Mouse (Mus musculus): ENCODE data around the gene Muc4. TPM values are rescaled to one million over a fixed set of nuclear protein-coding genes. Genes with fewer than 3 reads are reported as not detected.

Gene Muc4
- total and polyA plus RNA-seq, 3 experiments = not detected

DNA sequence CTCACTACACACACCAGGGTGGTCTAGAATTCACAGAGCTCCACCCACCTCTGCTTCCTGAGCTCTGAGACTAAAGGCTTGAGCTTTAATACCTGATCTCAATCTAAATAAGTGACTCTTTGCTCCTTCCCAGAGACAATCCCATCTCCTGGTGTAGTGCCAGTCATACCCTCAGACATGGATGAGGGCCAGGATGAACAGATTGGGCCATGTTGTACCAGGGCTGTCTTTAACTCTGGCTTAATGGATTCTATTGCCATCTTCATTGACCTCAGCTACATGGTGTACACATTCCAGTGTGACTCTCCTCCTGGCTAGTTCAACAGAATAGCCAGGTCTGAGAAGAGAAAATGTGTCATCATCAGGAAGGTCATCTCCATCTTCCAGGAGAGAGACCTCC is 9.2 kb upstream of the Muc4 start:
- H3K27me3 ChIP-seq (ENCODE audit: control insufficient read depth in 1 of 2, insufficient read depth in 2 of 2, low read length in 2 of 2) = peaks cover 2% of the 10 kb centered on the region in 2 experiments; a peak in 3 of 4 replicates
- no peaks in the 10 kb centered on the region for H3K4me1 ChIP-seq (ENCODE audit: control insufficient read depth in 1 of 2, insufficient read depth in 2 of 2, low read length in 2 of 2)
- H3K27ac ChIP-seq (ENCODE audit: control insufficient read depth, low read depth, low read length) = no peak overlapping the region
- H3K9ac ChIP-seq (ENCODE audit: control insufficient read depth, low read depth, low read length, poor library complexity, severe bottlenecking) = no peak overlapping the region
- H3K4me3 ChIP-seq (ENCODE audit: control insufficient read depth in 1 of 2, insufficient read depth in 1 of 2, low read depth in 2 of 2, low read length in 2 of 2) = no peak overlapping the region
- no peaks in the 10 kb centered on the region for H3K79me2 ChIP-seq (ENCODE audit: control insufficient read depth, insufficient read depth, low read length, poor library complexity)
- H3K36me3 ChIP-seq (ENCODE audit: control insufficient read depth in 1 of 2, insufficient read depth in 2 of 2, low read length in 2 of 2) = no peaks in the 10 kb centered on the region
- DNase-seq (ENCODE audit: low read depth, low spot score) = no peak
- no peaks in the 10 kb centered on the region for H3K9me3 ChIP-seq (replicated peaks; ENCODE audit: insufficient read depth, low read length)
- TF ChIP-seq CTCF (IDR thresholded peaks at IDR 0.05 in 2 of 3, conservative IDR thresholded peaks at IDR 0.05 in 1 of 3; ENCODE audit: control insufficient read depth in 1 of 3, insufficient read depth in 1 of 3, low read depth in 2 of 3, low read length in 3 of 3, poor library complexity in 1 of 3, severe bottlenecking in 1 of 3) = no peak
- no peak for TF ChIP-seq ZNF384 (IDR thresholded peaks at IDR 0.05; ENCODE audit: low read depth, low read length)
- no peak for TF ChIP-seq BHLHE40 (IDR thresholded peaks at IDR 0.05; ENCODE audit: borderline replicate concordance, low read depth, low read length)
- TF ChIP-seq MAX (IDR thresholded peaks at IDR 0.05; ENCODE audit: low read length) = no peak
- no peak for TF ChIP-seq USF2 (IDR thresholded peaks at IDR 0.05; ENCODE audit: borderline replicate concordance in 1 of 2, insufficient read depth in 1 of 2, low read depth in 1 of 2, low read length in 2 of 2)
- TF ChIP-seq ELF1 (IDR thresholded peaks at IDR 0.05; ENCODE audit: low read depth, low read length) = no peak
- no peak for TF ChIP-seq MYC (IDR thresholded peaks at IDR 0.05; ENCODE audit: low read depth, low read length)
- TF ChIP-seq MXI1 (IDR thresholded peaks at IDR 0.05; ENCODE audit: low read depth, low read length) = no peak
- TF ChIP-seq MYB (IDR thresholded peaks at IDR 0.05; ENCODE audit: low read depth, low read length) = no peak
- TF ChIP-seq ZKSCAN1 (IDR thresholded peaks at IDR 0.05; ENCODE audit: low read depth, low read length) = no peak
- TF ChIP-seq UBTF (IDR thresholded peaks at IDR 0.05; ENCODE audit: borderline replicate concordance, insufficient read depth, low read depth, low read length) = no peak
- TF ChIP-seq ZMIZ1 (IDR thresholded peaks at IDR 0.05; ENCODE audit: low read depth, low read length) = no peak
- TF ChIP-seq E2F4 (IDR thresholded peaks at IDR 0.05; ENCODE audit: borderline replicate concordance, low read depth, low read length) = no peak
- TF ChIP-seq MAFK (IDR thresholded peaks at IDR 0.05; ENCODE audit: borderline replicate concordance, low read depth, low read length) = no peak
- no peak for TF ChIP-seq MAZ (IDR thresholded peaks at IDR 0.05; ENCODE audit: low read depth, low read length)
- TF ChIP-seq TBP (IDR thresholded peaks at IDR 0.05; ENCODE audit: low read depth, low read length) = no peak

GRCm38 (mm10) chr16:32728240-32728639 is 7.4 kb upstream of the Muc4 start:
- no peak overlapping the region for H3K4me3 ChIP-seq (ENCODE audit: control insufficient read depth in 1 of 2, insufficient read depth in 1 of 2, low read depth in 2 of 2, low read length in 2 of 2)
- H3K27me3 ChIP-seq (ENCODE audit: control insufficient read depth in 1 of 2, insufficient read depth in 2 of 2, low read length in 2 of 2) = peaks cover 2% of the 10 kb centered on the region in 2 experiments; a peak in 3 of 4 replicates
- no peaks in the 10 kb centered on the region for H3K36me3 ChIP-seq (ENCODE audit: control insufficient read depth in 1 of 2, insufficient read depth in 2 of 2, low read length in 2 of 2)
- no peaks in the 10 kb centered on the region for H3K79me2 ChIP-seq (ENCODE audit: control insufficient read depth, insufficient read depth, low read length, poor library complexity)
- TF ChIP-seq POLR2A (IDR thresholded peaks at IDR 0.05; ENCODE audit: control insufficient read depth in 1 of 2, insufficient read depth in 1 of 2, low read depth in 1 of 2, low read length in 2 of 2, poor library complexity in 1 of 2) (no peak), BHLHE40 (IDR thresholded peaks at IDR 0.05; ENCODE audit: borderline replicate concordance, low read depth, low read length) (no peak), KAT2A (conservative IDR thresholded peaks at IDR 0.05; ENCODE audit: low read depth, low read length) (no peak), SIN3A (IDR thresholded peaks at IDR 0.05; ENCODE audit: low read length) (no peak), ZC3H11A (IDR thresholded peaks at IDR 0.05; ENCODE audit: low read depth, low read length) (no peak), RAD21 (IDR thresholded peaks at IDR 0.05; ENCODE audit: low read depth, low read length) (no peak), ZMIZ1 (IDR thresholded peaks at IDR 0.05; ENCODE audit: low read depth, low read length) (no peak)
- no peaks in the 10 kb centered on the region for H3K9me3 ChIP-seq (replicated peaks; ENCODE audit: insufficient read depth, low read length)
- H3K4me1 ChIP-seq (ENCODE audit: control insufficient read depth in 1 of 2, insufficient read depth in 2 of 2, low read length in 2 of 2) = no peaks in the 10 kb centered on the region
- H3K27ac ChIP-seq (ENCODE audit: control insufficient read depth, low read depth, low read length) = no peak overlapping the region
- no peak overlapping the region for H3K9ac ChIP-seq (ENCODE audit: control insufficient read depth, low read depth, low read length, poor library complexity, severe bottlenecking)
- DNase-seq (ENCODE audit: low read depth, low spot score) = no peak

Data from MEL (cell line).